Mouse (Mus musculus) layer of hippocampus, adult 9-11 months (tissue): ENCODE data around the gene Bcl2l13.
"Not testable (repeated sequence)": the region's sequence is repeated elsewhere in the genome, so short reads cannot be mapped to it uniquely, and the experiment has no call there.

Source experiments
- DNase-seq: peaks from one replicate; pipeline ENCODE4 v3.0.0; 2022

The Bcl2l13 gene

GRCm38 (mm10) chr6:120830866-120831608, 5.0 kb upstream of the Bcl2l13 start:
- no peak for DNase-seq

GRCm38 (mm10) chr6:120832097-120832496, 3.9 kb upstream of the Bcl2l13 start:
- no peak for DNase-seq

GRCm38 (mm10) chr6:120834766-120835321, 1.2 kb upstream of the Bcl2l13 start:
- DNase-seq, result no peak

- no peak for DNase-seq
Measured at GRCm38 (mm10) chr6:120836389-120837151, 558 bp downstream of the Bcl2l13 start.

- DNase-seq, result no peak
Measured at GRCm38 (mm10) chr6:120837152-120837530, 1.1 kb downstream of the Bcl2l13 start.

GRCm38 (mm10) chr6:120840258-120840657, 4.2 kb downstream of the Bcl2l13 start:
- no peak for DNase-seq

GRCm38 (mm10) chr6:120841754-120842153, 5.7 kb downstream of the Bcl2l13 start:
- no peak for DNase-seq

- DNase-seq, result not testable (repeated sequence)
Measured at GRCm38 (mm10) chr6:120850720-120851119, 14.7 kb downstream of the Bcl2l13 start.

- DNase-seq, result no peak
Measured at GRCm38 (mm10) chr6:120854413-120854812, 18.4 kb downstream of the Bcl2l13 start.

- peak; percentile 79 for DNase-seq
Measured at GRCm38 (mm10) chr6:120858217-120858711, 22.3 kb downstream of the Bcl2l13 start.

GRCm38 (mm10) chr6:120860079-120860478, 24.1 kb downstream of the Bcl2l13 start:
- no peak for DNase-seq

- no peak for DNase-seq
Measured at GRCm38 (mm10) chr6:120866051-120866814, 30.2 kb downstream of the Bcl2l13 start.

- DNase-seq, result no peak
Measured at GRCm38 (mm10) chr6:120868824-120869223, 32.8 kb downstream of the Bcl2l13 start.

- DNase-seq, result no peak
Measured at GRCm38 (mm10) chr6:120871286-120871685, 35.3 kb downstream of the Bcl2l13 start.

GRCm38 (mm10) chr6:120873874-120874273, 37.9 kb downstream of the Bcl2l13 start:
- no peak for DNase-seq

- DNase-seq, result no peak
Measured at GRCm38 (mm10) chr6:120879046-120879445, 43.0 kb downstream of the Bcl2l13 start.

GRCm38 (mm10) chr6:120884436-120884835, 48.4 kb downstream of the Bcl2l13 start:
- no peak for DNase-seq

GRCm38 (mm10) chr6:120886696-120887095, 50.7 kb downstream of the Bcl2l13 start:
- no peak for DNase-seq

- no peak for DNase-seq
Measured at GRCm38 (mm10) chr6:120894089-120894488, 58.1 kb downstream of the Bcl2l13 start.

- no peak for DNase-seq
Measured at GRCm38 (mm10) chr6:120894524-120894923, 58.5 kb downstream of the Bcl2l13 start.

- DNase-seq, result no peak
Measured at GRCm38 (mm10) chr6:120898188-120898833, 62.3 kb downstream of the Bcl2l13 start.
